Mouse (Mus musculus) gastrocnemius, adult 2 months (tissue): ENCODE results near the gene Cfap65. TPM values are rescaled to one million over a fixed set of nuclear protein-coding genes. Genes with fewer than 3 reads are reported as not detected.
A peak's percentile ranks its signal among the peaks of the same experiment; 100 is the strongest.

Experiments
- DNase-seq: peaks from one replicate; pipeline ENCODE4 v3.0.0; 2022
- H3K27ac ChIP-seq: fragments of 200-600 bp; 2 replicates; pipeline ENCODE4 v1.8.1; 2022; ENCODE audit warnings: mild to moderate bottlenecking
- H3K4me3 ChIP-seq: fragments of 200-600 bp; 2 replicates; pipeline ENCODE4 v1.8.1; 2022; ENCODE audit warnings: mild to moderate bottlenecking, moderate library complexity
- CTCF ChIP-seq: fragments of 200-600 bp; IDR thresholded peaks from 2 replicates; pipeline ENCODE4 v1.8.1; 2022; ENCODE audit warnings: antibody characterized with exemption, mild to moderate bottlenecking, moderate library complexity
- intact Hi-C: fragments of 180-260 bp; cut with DNase I; formaldehyde crosslinking; loops from one replicate; pipeline ENCODE4 v1.15.1; 2025
- total RNA-seq, 2 experiments: library from RNA; stranded (reverse); gene quantifications; 2 replicates each; pipeline ENCODE4 v1.2.3; 2021

Gene Cfap65
- total RNA-seq, 2 experiments from 2014 or later = not detected

GRCm38 (mm10) chr1:74950576-74951490 lies 15.4 kb upstream of the Cfap65 start:
- DNase-seq = no peak
- no peak for TF ChIP-seq CTCF
- H3K4me3 ChIP-seq = peak overlapping the region; percentile 57
- intact Hi-C loops = no loop called here
- no peak overlapping the region for H3K27ac ChIP-seq

GRCm38 (mm10) chr1:74950066-74950465 lies 14.7 kb upstream of the Cfap65 start:
- intact Hi-C loops = no loop called here
- no peak for DNase-seq
- Histone ChIP-seq H3K4me3 (peak overlapping the region; percentile 57), H3K27ac (no peak overlapping the region)
- TF ChIP-seq CTCF = no peak

GRCm38 (mm10) chr1:74949666-74950050 lies 14.3 kb upstream of the Cfap65 start:
- DNase-seq = peak; percentile 67

GRCm38 (mm10) chr1:74948784-74949665 lies 13.6 kb upstream of the Cfap65 start:
- peak; percentile 89; the same call in 1 of the 2 replicates for TF ChIP-seq CTCF
- DNase-seq = peak; percentile 77

More at GRCm38 (mm10) chr1:74949666-74950050, 14.3 kb upstream of the Cfap65 start:
- Histone ChIP-seq H3K27ac (no peak overlapping the region), H3K4me3 (peak overlapping the region; percentile 57)
- intact Hi-C loops = loop anchor here (2.0 to 5.0 kb wide), 2 partner anchors 67 to 303 kb away; no protein-coding TSS in a partner anchor
- TF ChIP-seq CTCF = no peak

GRCm38 (mm10) chr1:74947986-74948670 lies 12.7 kb upstream of the Cfap65 start:
- Histone ChIP-seq H3K27ac (no peak overlapping the region), H3K4me3 (peak overlapping the region; percentile 60)
- no peak for TF ChIP-seq CTCF
- intact Hi-C loops = loop anchor here (2.0 to 5.0 kb wide), 2 partner anchors 69 to 304 kb away; no protein-coding TSS in a partner anchor
- no peak for DNase-seq

More at GRCm38 (mm10) chr1:74948784-74949665, 13.6 kb upstream of the Cfap65 start:
- Histone ChIP-seq H3K4me3 (peak overlapping the region; percentile 60), H3K27ac (no peak overlapping the region)
- intact Hi-C loops = loop anchor here (2.0 to 5.0 kb wide), 2 partner anchors 68 to 303 kb away; no protein-coding TSS in a partner anchor

GRCm38 (mm10) chr1:74941651-74942360 lies 6.4 kb upstream of the Cfap65 start:
- Histone ChIP-seq H3K4me3 (no peak overlapping the region), H3K27ac (no peak overlapping the region)
- DNase-seq = no peak
- intact Hi-C loops = no loop called here
- TF ChIP-seq CTCF = no peak

GRCm38 (mm10) chr1:74939762-74940161 lies 4.4 kb upstream of the Cfap65 start:
- no peak for TF ChIP-seq CTCF
- Histone ChIP-seq H3K4me3 (no peak overlapping the region), H3K27ac (no peak overlapping the region)
- no peak for DNase-seq
- intact Hi-C loops = no loop called here

GRCm38 (mm10) chr1:74936221-74936830 lies 927 bp upstream of the Cfap65 start:
- H3K27ac ChIP-seq = no peak overlapping the region
- no peak overlapping the region for H3K4me3 ChIP-seq
- DNase-seq = no peak
- TF ChIP-seq CTCF = no peak
- intact Hi-C loops = no loop called here

GRCm38 (mm10) chr1:74927621-74928296 lies 7.6 kb downstream of the Cfap65 start:
- no peak overlapping the region for H3K27ac ChIP-seq
- H3K4me3 ChIP-seq = no peak overlapping the region
- intact Hi-C loops = no loop called here
- DNase-seq = no peak
- no peak for TF ChIP-seq CTCF

GRCm38 (mm10) chr1:74926721-74927120 lies 8.7 kb downstream of the Cfap65 start:
- intact Hi-C loops = no loop called here
- Histone ChIP-seq H3K27ac (no peak overlapping the region), H3K4me3 (no peak overlapping the region)
- peak; percentile 78 for TF ChIP-seq CTCF
- no peak for DNase-seq

GRCm38 (mm10) chr1:74924464-74924863 lies 10.9 kb downstream of the Cfap65 start:
- H3K4me3 ChIP-seq = no peak overlapping the region
- DNase-seq = no peak
- TF ChIP-seq CTCF = no peak
- no peak overlapping the region for H3K27ac ChIP-seq
- intact Hi-C loops = no loop called here
